Mouse (Mus musculus) hindbrain, embryonic 15.5 days (tissue): ENCODE results near the gene Cyp2j13. TPM values are rescaled to one million over a fixed set of nuclear protein-coding genes. Genes with fewer than 3 reads are reported as not detected.
"Not testable (repeated sequence)": the region's sequence is repeated elsewhere in the genome, so short reads cannot be mapped to it uniquely, and the experiment has no call there.

Experiments
- ATAC-seq: fragments of 200-750 bp; cut with Nextera tagmentation; 2 replicates; pipeline ENCODE4 v1.8.0; 2017; ENCODE audit warnings: low read depth, moderate number of reproducible peaks, moderate TSS enrichment; ENCODE audit not compliant: low FRiP score
- H3K27ac ChIP-seq: fragments of 300-500 bp; sonication (generic); replicated peaks from 2 replicates; pipeline ENCODE4 v1.5.1; 2015; ENCODE audit warnings: mild to moderate bottlenecking, inconsistent platforms
- H3K27me3 ChIP-seq: fragments of 300-500 bp; sonication (generic); 2 replicates; pipeline ENCODE4 v1.6.1; 2015; ENCODE audit warnings: control low read depth, inconsistent platforms
- H3K36me3 ChIP-seq: fragments of 300-500 bp; sonication (generic); 2 replicates; pipeline ENCODE4 v1.6.1; 2015; ENCODE audit warnings: control low read depth, inconsistent platforms
- H3K4me1 ChIP-seq: fragments of 300-500 bp; sonication (generic); replicated peaks from 2 replicates; pipeline ENCODE4 v1.6.1; 2015; ENCODE audit warnings: control low read depth, inconsistent platforms
- H3K4me2 ChIP-seq: fragments of 300-500 bp; sonication (generic); 2 replicates; pipeline ENCODE4 v1.6.1; 2015; ENCODE audit warnings: moderate library complexity, mild to moderate bottlenecking, inconsistent platforms
- H3K4me3 ChIP-seq: fragments of 300-500 bp; sonication (generic); 2 replicates; pipeline ENCODE4 v1.5.1; 2015; ENCODE audit warnings: mild to moderate bottlenecking, inconsistent platforms
- H3K9ac ChIP-seq: fragments of 300-500 bp; sonication (generic); 2 replicates; pipeline ENCODE4 v1.6.1; 2015; ENCODE audit warnings: inconsistent platforms
- H3K9me3 ChIP-seq: fragments of 300-500 bp; sonication (generic); 2 replicates; pipeline ENCODE4 v1.6.1; 2016; ENCODE audit warnings: control low read depth, inconsistent platforms
- WGBS: fragments of 180-500 bp; shearing (Covaris S2); methylation state at CpG from one replicate; pipeline ENCODE4 v1.1.7; 2015; 5-methylcytosine and 5-hydroxymethylcytosine counted together
- polyA plus RNA-seq: library from polyadenylated mRNA; unstranded; fragments of >200 nt; fragmentation: Nextera tagmentation; extraction: Ambion mirVana; gene quantifications from 2 replicates; pipeline ENCODE4 v1.2.1, GENCODE M21; 2015

The Cyp2j13 gene
- 0.04 and 0.06 TPM in 2 replicates for polyA plus RNA-seq

GRCm38 (mm10) chr4:96077261-96078125 is at the start of gene Cyp2j13:
Cyp2j13 (minus strand) TSS chr4:96077546.
- Histone ChIP-seq H3K4me1 (peaks cover 6% of the 10 kb centered on the region; the same call in 1 of the 2 replicates), H3K27ac (0 out of 2 replicates have a peak within 1 kb of the TSS, but pooled peaks have one; percentile 14), H3K4me2 (peak within 1 kb of the TSS; percentile 57), H3K27me3 (no peaks in the 10 kb centered on the region), H3K9ac (no peak within 1 kb of the TSS), H3K9me3 (no peaks in the 10 kb centered on the region), H3K4me3 (peak within 1 kb of the TSS; percentile 26), H3K36me3 (no peaks in the 10 kb centered on the region)
- WGBS = 5% methylated on average over 20 of the region's 20 CpGs
- peak; percentile 92 for ATAC-seq

- H3K27me3 ChIP-seq = no peaks in the 10 kb centered on the region
- no peak overlapping the region for H3K4me3 ChIP-seq
- no peak overlapping the region for H3K9ac ChIP-seq
- H3K27ac ChIP-seq = no peak overlapping the region
- H3K4me1 ChIP-seq = no peaks in the 10 kb centered on the region
- no peaks in the 10 kb centered on the region for H3K9me3 ChIP-seq
- 78% methylated on average over 2 of the region's 2 CpGs for WGBS
- ATAC-seq = no peak
- no peak overlapping the region for H3K4me2 ChIP-seq
- no peaks in the 10 kb centered on the region for H3K36me3 ChIP-seq
Observed at GRCm38 (mm10) chr4:96096841-96097240, 19.5 kb upstream of the Cyp2j13 start.

- no peak for ATAC-seq
- H3K4me1 ChIP-seq = no peaks in the 10 kb centered on the region
- no peaks in the 10 kb centered on the region for H3K27me3 ChIP-seq
- no peaks in the 10 kb centered on the region for H3K9me3 ChIP-seq
- H3K4me3 ChIP-seq = no peak overlapping the region
- no peaks in the 10 kb centered on the region for H3K36me3 ChIP-seq
- no peak overlapping the region for H3K4me2 ChIP-seq
- H3K9ac ChIP-seq = no peak overlapping the region
- H3K27ac ChIP-seq = no peak overlapping the region
Observed at GRCm38 (mm10) chr4:96091869-96092268, 14.5 kb upstream of the Cyp2j13 start.

- not testable (repeated sequence) for ATAC-seq, H3K36me3 ChIP-seq, H3K9me3 ChIP-seq, H3K4me2 ChIP-seq, H3K9ac ChIP-seq, H3K27ac ChIP-seq, H3K4me3 ChIP-seq, H3K27me3 ChIP-seq, H3K4me1 ChIP-seq
- WGBS = 32% methylated on average over 6 of the region's 6 CpGs
Observed at GRCm38 (mm10) chr4:96089356-96090048, 12.2 kb upstream of the Cyp2j13 start.

GRCm38 (mm10) chr4:96078308-96078707 is 962 bp upstream of the Cyp2j13 start:
- H3K4me1 ChIP-seq = peaks cover 6% of the 10 kb centered on the region; the same call in 1 of the 2 replicates

GRCm38 (mm10) chr4:96062045-96062444 is 15.3 kb downstream of the Cyp2j13 start:
- H3K27me3 ChIP-seq = no peaks in the 10 kb centered on the region
- H3K4me1 ChIP-seq = no peaks in the 10 kb centered on the region
- no peak overlapping the region for H3K27ac ChIP-seq
- no peak for ATAC-seq
- H3K36me3 ChIP-seq = no peaks in the 10 kb centered on the region
- H3K4me3 ChIP-seq = no peak overlapping the region
- WGBS = 80% methylated on average over 2 of the region's 2 CpGs
- H3K4me2 ChIP-seq = no peak overlapping the region
- H3K9ac ChIP-seq = no peak overlapping the region
- no peaks in the 10 kb centered on the region for H3K9me3 ChIP-seq

More at GRCm38 (mm10) chr4:96078308-96078707, 962 bp upstream of the Cyp2j13 start:
- no peaks in the 10 kb centered on the region for H3K27me3 ChIP-seq
- no peak for ATAC-seq
- H3K4me3 ChIP-seq = no peak overlapping the region
- H3K9ac ChIP-seq = no peak overlapping the region
- no peaks in the 10 kb centered on the region for H3K9me3 ChIP-seq
- H3K36me3 ChIP-seq = no peaks in the 10 kb centered on the region
- no peak overlapping the region for H3K4me2 ChIP-seq
- no peak overlapping the region for H3K27ac ChIP-seq

GRCm38 (mm10) chr4:96060106-96060505 is 17.2 kb downstream of the Cyp2j13 start:
- no peaks in the 10 kb centered on the region for H3K27me3 ChIP-seq
- 91% methylated on average over 2 of the region's 2 CpGs for WGBS
- no peak overlapping the region for H3K4me2 ChIP-seq
- no peak overlapping the region for H3K27ac ChIP-seq
- no peaks in the 10 kb centered on the region for H3K9me3 ChIP-seq
- H3K4me3 ChIP-seq = no peak overlapping the region
- H3K4me1 ChIP-seq = no peaks in the 10 kb centered on the region
- no peaks in the 10 kb centered on the region for H3K36me3 ChIP-seq
- ATAC-seq = no peak
- no peak overlapping the region for H3K9ac ChIP-seq

- Histone ChIP-seq H3K4me1 (no peaks in the 10 kb centered on the region), H3K9ac (no peak overlapping the region), H3K27ac (no peak overlapping the region), H3K9me3 (no peaks in the 10 kb centered on the region), H3K36me3 (no peaks in the 10 kb centered on the region), H3K27me3 (no peaks in the 10 kb centered on the region), H3K4me3 (no peak overlapping the region), H3K4me2 (no peak overlapping the region)
- ATAC-seq = peak; percentile 80; the same call in 1 of the 2 replicates
- 92% methylated on average over 1 of the region's 1 CpGs for WGBS
Observed at GRCm38 (mm10) chr4:96028412-96028811, 48.9 kb downstream of the Cyp2j13 start.

- Histone ChIP-seq H3K9ac (no peak overlapping the region), H3K4me3 (no peak overlapping the region), H3K36me3 (peaks cover 14% of the 10 kb centered on the region), H3K4me1 (no peaks in the 10 kb centered on the region), H3K27me3 (no peaks in the 10 kb centered on the region), H3K27ac (no peak overlapping the region), H3K9me3 (no peaks in the 10 kb centered on the region), H3K4me2 (no peak overlapping the region)
- no peak for ATAC-seq
Observed at GRCm38 (mm10) chr4:96022803-96023202, 54.5 kb downstream of the Cyp2j13 start.

GRCm38 (mm10) chr4:96016875-96017274 is 60.5 kb downstream of the Cyp2j13 start:
- WGBS = 100% methylated on average over 1 of the region's 1 CpGs
- no peak overlapping the region for H3K9ac ChIP-seq
- no peaks in the 10 kb centered on the region for H3K9me3 ChIP-seq
- H3K27ac ChIP-seq = no peak overlapping the region
- no peak overlapping the region for H3K4me2 ChIP-seq
- H3K4me3 ChIP-seq = no peak overlapping the region
- no peaks in the 10 kb centered on the region for H3K4me1 ChIP-seq
- no peak for ATAC-seq
- no peaks in the 10 kb centered on the region for H3K27me3 ChIP-seq
- peaks cover 39% of the 10 kb centered on the region for H3K36me3 ChIP-seq

- H3K9me3 ChIP-seq, H3K4me1 ChIP-seq, H3K4me3 ChIP-seq, H3K4me2 ChIP-seq, H3K27ac ChIP-seq, H3K27me3 ChIP-seq, ATAC-seq, H3K36me3 ChIP-seq, H3K9ac ChIP-seq: not testable (repeated sequence)
- 96% methylated on average over 17 of the region's 17 CpGs for WGBS
Observed at GRCm38 (mm10) chr4:95982221-95982620, 95.1 kb downstream of the Cyp2j13 start.
